Mouse (Mus musculus): ENCODE measurements around the gene Ldhd.

The Ldhd gene

DNA sequence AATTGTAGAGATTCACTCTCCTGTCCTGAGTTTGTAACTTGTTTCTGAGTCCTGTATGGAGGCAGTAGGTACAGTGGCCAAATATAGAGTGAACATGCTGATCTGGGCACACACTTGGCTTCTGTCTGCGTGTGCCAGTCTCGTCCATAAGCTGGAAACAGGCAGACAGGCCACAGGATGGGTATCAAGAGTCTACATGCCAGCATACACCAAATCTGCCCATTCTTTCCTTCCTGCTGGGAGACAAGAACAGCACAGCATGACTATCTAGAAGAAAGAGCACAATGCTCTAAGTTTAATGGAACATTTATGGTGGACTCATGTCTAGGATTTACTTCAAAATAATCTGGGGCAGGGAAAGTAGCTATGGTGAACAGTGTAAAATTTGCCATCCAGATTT, 35.2 kb downstream of the Ldhd start:
- no peak for DNase-seq (ENCODE audit: low read depth, low spot score)

DNA sequence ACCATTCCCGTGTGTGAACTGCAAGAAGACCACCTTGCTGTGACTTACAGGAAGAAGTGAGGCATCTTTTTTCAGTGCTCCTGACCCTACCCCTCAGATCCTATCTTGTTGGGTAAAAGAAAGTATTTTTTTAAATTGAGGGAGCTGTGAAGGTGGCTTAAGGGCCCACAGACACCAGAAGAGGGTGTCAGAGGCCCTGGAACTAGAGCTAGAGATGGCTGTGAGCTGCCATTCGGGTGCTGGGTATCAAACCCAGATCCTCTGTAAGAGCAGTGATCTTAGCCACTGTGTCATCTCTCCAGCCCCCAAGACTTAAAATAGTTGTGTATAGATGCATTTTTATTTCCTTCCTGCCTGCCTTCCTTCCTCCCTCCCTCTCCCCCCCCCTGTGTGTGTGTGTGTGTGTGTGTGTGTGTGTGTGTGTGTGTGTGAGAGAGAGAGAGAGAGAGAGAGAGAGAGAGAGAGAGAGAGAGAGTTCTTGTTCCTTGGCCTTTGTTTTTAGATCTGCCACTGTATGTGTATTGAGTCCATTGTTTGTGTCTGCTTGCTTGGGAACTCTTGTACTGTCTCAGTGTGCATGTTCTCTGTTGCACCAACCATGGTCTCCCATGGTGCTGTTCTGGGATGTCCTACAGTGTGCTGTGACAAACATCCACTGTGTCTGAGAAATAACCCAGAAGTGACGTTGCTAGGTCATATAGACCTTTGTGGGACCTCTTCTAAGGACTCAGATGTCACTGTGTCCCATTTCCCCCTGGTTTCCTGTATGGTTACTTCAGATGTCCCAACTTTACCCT, 35.9 kb downstream of the Ldhd start:
- peak; percentile 52 for DNase-seq (ENCODE audit: low read depth, low spot score)

- DNase-seq (ENCODE audit: low read depth, low spot score) = no peak
These were observed 37.7 kb downstream of the Ldhd start for GRCm38 (mm10) chr8:111592390-111592910.

DNA sequence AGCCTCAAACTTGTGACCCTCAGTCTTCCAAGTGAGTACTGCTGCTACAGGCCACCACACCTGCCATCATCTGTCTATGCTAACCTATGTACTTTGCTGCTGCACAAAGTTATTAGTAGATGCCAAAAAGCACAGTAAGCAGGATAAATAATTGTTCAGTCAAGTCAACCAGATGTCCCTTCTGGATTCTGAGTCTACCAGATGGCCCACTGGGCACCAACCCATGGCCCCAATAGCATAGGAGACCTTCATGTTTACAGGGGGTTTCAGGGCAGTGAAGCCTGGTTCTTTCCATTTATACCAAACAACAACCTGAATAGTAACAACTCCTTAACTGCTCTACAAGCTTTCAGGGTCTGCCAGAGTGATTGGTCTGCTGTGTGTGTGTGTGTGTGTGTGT, 39.0 kb downstream of the Ldhd start:
- DNase-seq (ENCODE audit: low read depth, low spot score) = no peak

DNA sequence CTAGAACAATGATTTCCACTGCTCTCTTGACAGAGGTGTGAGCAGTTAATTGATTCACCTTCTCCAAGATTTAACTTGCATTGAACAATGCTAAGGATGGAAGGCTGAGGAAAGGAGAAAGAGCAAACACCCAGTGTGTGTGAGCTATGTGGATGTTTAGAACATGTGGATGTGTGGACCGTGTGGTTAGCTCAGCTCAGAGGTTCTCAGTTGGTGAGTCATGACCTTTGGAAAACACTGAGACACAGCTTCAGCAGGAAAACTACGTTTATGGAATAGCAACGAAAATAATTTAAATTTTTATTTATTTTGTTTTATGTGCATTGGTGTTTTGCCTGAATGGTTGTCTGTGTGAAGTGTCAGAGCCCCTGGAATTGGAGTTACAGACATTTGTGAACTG, 40.0 kb downstream of the Ldhd start:
- DNase-seq (ENCODE audit: low read depth, low spot score) = no peak

DNA sequence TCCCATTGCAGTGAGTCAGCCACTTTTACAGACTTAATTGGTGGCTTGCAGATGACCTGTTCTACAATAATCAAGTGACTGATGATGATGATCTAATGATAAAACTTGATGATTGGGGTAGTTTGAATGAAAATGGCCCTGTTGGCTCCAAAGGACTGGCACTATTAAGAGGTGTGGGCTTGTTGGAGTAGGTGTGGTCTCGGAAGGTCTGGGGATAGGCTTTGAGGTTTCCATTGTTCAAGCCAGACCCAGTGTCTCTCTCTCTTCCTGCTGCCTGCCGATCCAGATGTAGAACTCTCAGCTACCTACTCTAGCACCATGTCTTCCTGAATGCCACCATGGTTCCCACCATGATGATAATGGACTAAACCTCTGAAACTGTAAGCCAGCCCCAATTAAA, 41.8 kb downstream of the Ldhd start:
- no peak for DNase-seq (ENCODE audit: low read depth, low spot score)

- DNase-seq (ENCODE audit: low read depth, low spot score) = no peak
These were observed 42.6 kb downstream of the Ldhd start for GRCm38 (mm10) chr8:111587545-111588094.

GRCm38 (mm10) chr8:111584946-111585345, 45.2 kb downstream of the Ldhd start:
- DNase-seq (ENCODE audit: low read depth, low spot score) = peak; percentile 42

DNA sequence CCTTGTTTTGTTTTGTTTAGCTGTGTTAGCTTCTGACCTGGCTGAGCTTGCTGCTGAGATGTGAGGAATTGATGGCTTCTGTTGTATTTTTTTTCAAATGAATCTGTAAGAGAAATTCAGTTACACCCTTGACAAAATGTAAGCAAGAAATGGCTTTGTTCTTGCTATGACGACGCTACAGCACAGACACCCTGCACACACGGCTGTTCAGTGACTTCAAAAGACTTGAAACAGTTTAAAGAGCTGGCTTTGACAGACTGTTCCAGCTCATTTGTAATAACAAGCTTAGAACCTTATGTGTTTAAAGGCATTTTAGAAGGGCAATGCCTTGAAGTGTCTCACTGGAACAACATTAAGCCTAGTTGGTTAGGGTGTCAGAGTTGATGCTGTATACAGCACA, 47.8 kb downstream of the Ldhd start:
- DNase-seq (ENCODE audit: low read depth, low spot score) = peak; percentile 81

DNA sequence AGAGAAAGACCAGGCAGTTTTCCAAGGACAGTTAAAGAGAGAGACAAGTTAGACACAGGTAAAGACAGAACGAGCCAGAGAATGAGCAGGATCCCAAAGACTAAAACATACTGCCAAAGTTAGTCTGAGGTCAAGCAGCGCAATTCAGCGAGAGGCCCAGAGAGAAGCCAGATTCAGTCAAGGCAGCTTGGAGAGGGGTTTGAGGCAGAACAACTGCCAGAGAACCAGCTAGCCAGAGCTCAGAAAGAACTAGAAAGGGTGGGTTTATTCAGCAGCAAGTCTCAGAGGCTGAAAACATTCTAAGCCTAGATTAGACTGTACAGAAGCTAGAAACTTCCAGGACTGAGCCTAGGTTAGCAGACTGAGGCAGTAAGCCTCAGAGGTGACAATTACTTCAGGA, 49.9 kb downstream of the Ldhd start:
- DNase-seq (ENCODE audit: low read depth, low spot score) = no peak

DNA sequence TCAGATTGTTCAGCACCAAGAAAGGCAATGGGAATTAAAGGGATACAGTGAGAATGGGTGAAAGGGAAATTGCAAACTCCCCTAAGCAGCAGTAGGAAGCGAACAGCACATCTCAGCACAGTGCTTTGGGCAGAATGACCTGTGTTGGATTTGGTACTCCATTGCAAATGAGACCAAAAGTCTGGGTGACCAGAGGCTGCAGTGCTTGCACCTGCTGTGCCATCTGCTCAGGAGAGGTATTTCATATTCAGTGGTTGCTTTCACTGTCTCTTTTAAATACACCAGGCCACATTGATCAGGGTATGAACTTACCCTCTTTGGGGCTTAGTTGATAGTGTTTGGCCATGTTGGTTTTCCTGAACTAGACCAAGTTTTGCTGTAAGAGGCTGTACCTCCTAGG, 50.9 kb downstream of the Ldhd start:
- DNase-seq (ENCODE audit: low read depth, low spot score) = no peak

DNA sequence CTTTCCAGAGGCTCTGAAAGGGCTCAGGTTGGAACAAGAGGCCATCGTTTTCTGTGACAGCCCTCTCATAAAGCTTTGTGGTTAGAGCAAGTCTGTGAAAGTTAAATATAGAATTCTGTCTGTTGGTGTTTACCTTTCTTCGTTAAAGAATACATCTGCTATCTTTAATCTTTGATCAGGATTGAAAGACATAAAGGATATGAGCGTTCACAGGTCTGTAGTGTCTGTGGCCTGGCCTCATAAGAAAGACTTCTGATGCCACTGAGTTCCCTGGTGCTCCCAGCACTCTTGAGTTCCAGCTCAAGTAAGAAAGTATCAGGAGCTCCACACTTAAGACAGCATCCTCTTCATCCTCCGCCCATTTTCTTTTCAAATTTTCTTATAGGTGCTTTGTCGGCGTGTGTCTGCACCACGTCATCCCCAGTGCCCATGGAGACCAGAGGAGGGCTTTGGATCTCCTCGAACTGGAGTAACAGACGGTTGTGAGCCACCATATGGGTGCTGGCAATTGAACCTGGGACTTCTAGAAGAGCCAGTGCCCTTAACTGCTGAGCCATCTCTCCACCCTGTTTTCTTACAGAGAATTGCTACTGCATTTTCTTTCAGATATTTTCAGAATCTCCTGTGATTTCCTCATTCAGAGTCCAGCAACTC, 52.2 kb downstream of the Ldhd start:
- DNase-seq (ENCODE audit: low read depth, low spot score) = peak; percentile 57

- DNase-seq (ENCODE audit: low read depth, low spot score) = peak; percentile 58
These were observed 53.7 kb downstream of the Ldhd start for GRCm38 (mm10) chr8:111576501-111576900.

DNA sequence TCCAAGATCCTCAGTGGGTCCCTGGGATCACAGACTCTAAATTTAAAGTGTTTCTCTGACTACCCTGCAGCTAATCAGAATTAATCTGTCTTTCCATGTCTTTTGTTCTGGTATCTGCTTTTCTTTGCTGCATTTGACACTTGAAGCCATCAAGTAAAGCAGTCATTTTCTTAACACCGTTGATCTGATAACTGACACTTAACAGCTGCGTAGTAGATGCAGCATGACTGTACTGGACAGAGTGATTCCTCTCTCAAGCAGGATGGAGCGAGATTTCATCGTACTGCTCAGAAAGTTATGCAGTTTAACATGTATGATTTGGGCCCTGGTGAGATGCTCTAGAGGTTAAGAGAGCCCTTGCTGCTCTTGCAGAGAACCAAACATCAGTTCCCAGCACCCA, 54.7 kb downstream of the Ldhd start:
- no peak for DNase-seq (ENCODE audit: low read depth, low spot score)

- DNase-seq (ENCODE audit: low read depth, low spot score) = peak; percentile 61
These were observed 56.2 kb downstream of the Ldhd start for GRCm38 (mm10) chr8:111574016-111574415.
